Mouse (Mus musculus): ENCODE measurements at regions not wholly inside any gene's neighbourhood (a gene's known extent, or its start where the extent isn't known, plus 50 kb on each side); places are given as distances from the start of the nearest gene placed in this dataset.

DNA sequence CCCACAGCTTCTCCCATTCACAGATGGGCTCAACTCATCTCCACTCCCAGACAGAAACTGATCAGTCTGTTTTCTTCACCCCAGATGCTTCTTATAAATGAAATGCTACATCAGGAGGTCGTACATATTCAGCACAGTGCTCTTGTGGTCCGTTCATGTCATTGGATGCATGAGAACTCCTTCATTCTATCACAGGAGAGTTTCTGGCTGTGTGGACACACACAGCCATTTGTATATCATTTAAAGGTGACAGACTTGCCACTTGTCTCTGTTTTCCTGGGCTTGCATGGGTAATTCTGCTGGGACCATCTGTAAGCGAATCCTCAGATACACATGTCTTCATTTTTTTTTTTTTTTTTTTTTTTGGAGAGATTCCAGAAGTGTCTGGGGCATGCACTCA lies 85.7 kb downstream of the 4930426L09Rik start:
- TF ChIP-seq POLR2A (IDR thresholded peaks at IDR 0.05; ENCODE audit: insufficient read length, low read depth) (no peak), CEBPB (IDR thresholded peaks at IDR 0.05; ENCODE audit: insufficient read depth, poor library complexity, severe bottlenecking) (no peak), MYOD1 (IDR thresholded peaks at IDR 0.05; ENCODE audit: control insufficient read depth in 1 of 3, insufficient read length in 2 of 3, low read depth in 2 of 3) (no peak), USF1 (IDR thresholded peaks at IDR 0.05; ENCODE audit: low read depth) (no peak), MAX (IDR thresholded peaks at IDR 0.05; ENCODE audit: low read depth) (no peak), POLR2AphosphoS2 (IDR thresholded peaks at IDR 0.05; ENCODE audit: insufficient read length, low read depth) (no peak), MYOG (IDR thresholded peaks at IDR 0.05; ENCODE audit: control insufficient read depth in 1 of 3, insufficient read depth in 1 of 3, insufficient read length in 2 of 3, low read depth in 2 of 3) (no peak), E2F4 (IDR thresholded peaks at IDR 0.05; ENCODE audit: insufficient read depth) (no peak), TCF3 (IDR thresholded peaks at IDR 0.05; ENCODE audit: insufficient read length, low read depth) (no peak)
